Mouse (Mus musculus): ENCODE data around the gene Dtl. TPM values are rescaled to one million over a fixed set of nuclear protein-coding genes. Genes with fewer than 3 reads are reported as not detected.

Dtl gene
- total and polyA plus RNA-seq, 2 experiments from 2014 or later, result 6.6 to 7.5 TPM

- Histone ChIP-seq H3K4me1 (ENCODE audit: insufficient read depth, low read length) (no peaks in the 10 kb centered on the region), H3K9me3 (ENCODE audit: low read length) (no peaks in the 10 kb centered on the region), H3K27ac (no peak overlapping the region), H3K9ac (replicated peaks; ENCODE audit: low read length) (no peak overlapping the region), H3K4me3 (ENCODE audit: low read length) (no peak overlapping the region), H3K27me3 (ENCODE audit: insufficient read depth, low read length) (no peaks in the 10 kb centered on the region), H3K36me3 (ENCODE audit: insufficient read depth, low read length) (no peaks in the 10 kb centered on the region), H3K4me2 (ENCODE audit: low read depth, low read length) (no peak overlapping the region)
- DNase-seq (ENCODE audit: low spot score), result peak; percentile 20
- no peak for TF ChIP-seq CTCF (IDR thresholded peaks at IDR 0.05; ENCODE audit: low read depth)
- WGBS, result 72% methylated on average over 3 of the region's 3 CpGs
- no peak for ATAC-seq
Measured at GRCm38 (mm10) chr1:191527089-191527488, 48.3 kb downstream of the Dtl start.

- Histone ChIP-seq H3K9me3 (ENCODE audit: low read length) (no peaks in the 10 kb centered on the region), H3K27ac (no peak overlapping the region), H3K4me2 (ENCODE audit: low read depth, low read length) (no peak overlapping the region), H3K4me3 (ENCODE audit: low read length) (no peak overlapping the region), H3K4me1 (ENCODE audit: insufficient read depth, low read length) (no peaks in the 10 kb centered on the region), H3K36me3 (ENCODE audit: insufficient read depth, low read length) (no peaks in the 10 kb centered on the region), H3K27me3 (ENCODE audit: insufficient read depth, low read length) (no peaks in the 10 kb centered on the region), H3K9ac (replicated peaks; ENCODE audit: low read length) (no peak overlapping the region)
- WGBS, result 66% methylated on average over 8 of the region's 8 CpGs
- DNase-seq (ENCODE audit: low spot score) (no peak), ATAC-seq (no peak)
- TF ChIP-seq CTCF (IDR thresholded peaks at IDR 0.05; ENCODE audit: low read depth), result no peak
Measured at GRCm38 (mm10) chr1:191521395-191521794, 53.9 kb downstream of the Dtl start.

DNA sequence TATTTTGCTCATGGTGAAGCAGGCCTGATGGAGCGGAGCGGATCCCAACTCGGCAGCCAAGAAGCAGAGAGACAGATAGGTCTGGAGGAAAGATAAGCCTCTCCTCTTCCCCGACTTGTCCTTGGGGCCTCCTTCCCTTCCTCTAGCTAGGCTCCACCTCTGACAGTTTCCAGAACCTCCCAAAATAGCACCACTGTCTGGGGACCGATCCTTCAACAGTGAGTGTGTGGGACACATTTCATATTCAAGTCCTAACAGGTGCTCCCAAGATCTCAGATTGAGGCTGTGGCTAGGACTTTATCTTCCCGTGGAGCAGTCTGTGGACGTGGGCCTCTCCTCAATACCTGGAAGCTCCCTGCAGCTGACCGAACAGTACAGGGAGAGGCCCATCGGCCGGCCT lies 54.7 kb downstream of the Dtl start:
- no peak for ATAC-seq
- whole genome bisulfite sequencing, result 91% methylated on average over 10 of the region's 10 CpGs

DNA sequence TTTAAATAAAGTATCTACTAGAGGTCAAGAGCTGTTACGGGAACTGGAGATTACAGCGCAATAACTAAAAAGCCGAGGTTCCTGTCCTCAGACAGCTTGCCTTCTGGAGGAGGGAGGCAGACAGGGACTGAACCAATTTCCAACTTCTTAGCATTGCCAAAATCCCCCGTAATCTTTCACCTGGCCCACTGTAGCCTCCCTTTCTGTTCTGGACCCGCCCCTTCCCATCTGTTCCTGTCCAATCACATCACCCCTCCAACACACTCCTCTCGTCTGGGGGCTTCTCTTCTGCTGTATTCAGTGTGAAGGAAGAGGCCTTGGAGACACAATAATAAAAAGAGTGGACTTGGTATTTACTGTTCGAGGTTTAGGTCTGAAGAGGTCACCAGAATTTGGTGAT lies 55.1 kb downstream of the Dtl start:
- ATAC-seq (no peak), DNase-seq (ENCODE audit: low spot score) (no peak)
- no peak overlapping the region for H3K4me2 ChIP-seq (ENCODE audit: low read depth, low read length)
- H3K27me3 ChIP-seq (ENCODE audit: insufficient read depth, low read length), result no peaks in the 10 kb centered on the region
- no peak for TF ChIP-seq CTCF (IDR thresholded peaks at IDR 0.05; ENCODE audit: low read depth)
- no peaks in the 10 kb centered on the region for H3K36me3 ChIP-seq (ENCODE audit: insufficient read depth, low read length)
- no peaks in the 10 kb centered on the region for H3K9me3 ChIP-seq (ENCODE audit: low read length)
- 85% methylated on average over 7 of the region's 7 CpGs for WGBS
- H3K27ac ChIP-seq, result no peak overlapping the region
- H3K4me1 ChIP-seq (ENCODE audit: insufficient read depth, low read length), result no peaks in the 10 kb centered on the region
- H3K9ac ChIP-seq (replicated peaks; ENCODE audit: low read length), result no peak overlapping the region
- no peak overlapping the region for H3K4me3 ChIP-seq (ENCODE audit: low read length)

More for the DNA sequence above, 54.7 kb downstream of the Dtl start:
- Histone ChIP-seq H3K9ac (replicated peaks; ENCODE audit: low read length) (no peak overlapping the region), H3K27me3 (ENCODE audit: insufficient read depth, low read length) (no peaks in the 10 kb centered on the region), H3K27ac (no peak overlapping the region), H3K36me3 (ENCODE audit: insufficient read depth, low read length) (no peaks in the 10 kb centered on the region), H3K4me3 (ENCODE audit: low read length) (no peak overlapping the region), H3K4me1 (ENCODE audit: insufficient read depth, low read length) (no peaks in the 10 kb centered on the region), H3K4me2 (ENCODE audit: low read depth, low read length) (no peak overlapping the region), H3K9me3 (ENCODE audit: low read length) (no peaks in the 10 kb centered on the region)
- DNase-seq (ENCODE audit: low spot score), result no peak
- no peak for TF ChIP-seq CTCF (IDR thresholded peaks at IDR 0.05; ENCODE audit: low read depth)

DNA sequence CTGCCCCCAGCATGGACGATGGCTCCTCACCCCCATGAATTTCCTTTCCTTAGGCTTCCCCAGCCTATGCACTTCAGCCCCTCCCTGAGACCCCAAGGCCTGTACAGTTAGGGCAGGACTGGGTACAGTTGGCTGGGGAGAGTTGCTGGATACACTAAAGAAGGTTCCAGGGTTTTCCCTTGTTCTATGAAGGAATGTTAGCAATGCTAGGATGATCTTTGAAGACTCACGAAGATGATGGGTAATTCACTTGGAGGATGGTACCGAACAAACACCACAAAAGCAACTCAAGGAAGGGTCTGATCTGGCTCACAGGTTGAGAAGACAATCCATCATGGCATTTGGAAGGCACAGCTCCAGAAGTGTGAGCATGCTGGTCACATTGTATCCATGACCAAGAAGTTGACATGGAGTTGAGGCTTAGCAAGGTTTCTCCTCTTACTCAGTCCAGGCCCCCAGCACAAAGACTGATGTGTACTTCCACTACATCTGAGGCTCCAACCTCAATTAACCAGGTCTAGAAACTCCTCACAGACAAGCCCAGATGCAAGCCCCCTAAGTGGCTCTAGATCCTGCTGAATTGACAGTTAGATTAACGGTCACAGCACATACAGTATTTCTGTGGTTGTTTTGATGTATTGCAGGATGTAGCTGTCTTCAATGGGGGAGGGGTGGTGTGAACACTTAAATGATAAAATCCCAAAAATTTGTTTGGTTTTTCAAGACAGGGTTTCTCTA lies 55.8 kb downstream of the Dtl start:
- Histone ChIP-seq H3K27ac (no peak overlapping the region), H3K36me3 (ENCODE audit: insufficient read depth, low read length) (no peaks in the 10 kb centered on the region), H3K27me3 (ENCODE audit: insufficient read depth, low read length) (no peaks in the 10 kb centered on the region), H3K9ac (replicated peaks; ENCODE audit: low read length) (no peak overlapping the region), H3K9me3 (ENCODE audit: low read length) (no peaks in the 10 kb centered on the region), H3K4me2 (ENCODE audit: low read depth, low read length) (no peak overlapping the region), H3K4me1 (ENCODE audit: insufficient read depth, low read length) (no peaks in the 10 kb centered on the region), H3K4me3 (ENCODE audit: low read length) (no peak overlapping the region)
- whole genome bisulfite sequencing, result 94% methylated on average over 4 of the region's 4 CpGs
- no peak for TF ChIP-seq CTCF (IDR thresholded peaks at IDR 0.05; ENCODE audit: low read depth)
- ATAC-seq (no peak), DNase-seq (ENCODE audit: low spot score) (no peak)

- TF ChIP-seq CTCF (IDR thresholded peaks at IDR 0.05; ENCODE audit: low read depth), result no peak
- WGBS, result 83% methylated on average over 4 of the region's 4 CpGs
- ATAC-seq, result no peak
Measured at GRCm38 (mm10) chr1:191518911-191519310, 56.4 kb downstream of the Dtl start.

GRCm38 (mm10) chr1:191517969-191518368 lies 57.4 kb downstream of the Dtl start:
- TF ChIP-seq CTCF (IDR thresholded peaks at IDR 0.05; ENCODE audit: low read depth), result no peak
- DNase-seq (ENCODE audit: low spot score), result no peak
- WGBS, result 90% methylated on average over 5 of the region's 5 CpGs
- Histone ChIP-seq H3K4me2 (ENCODE audit: low read depth, low read length) (no peak overlapping the region), H3K27ac (no peak overlapping the region), H3K27me3 (ENCODE audit: insufficient read depth, low read length) (no peaks in the 10 kb centered on the region), H3K9ac (replicated peaks; ENCODE audit: low read length) (no peak overlapping the region), H3K4me1 (ENCODE audit: insufficient read depth, low read length) (no peaks in the 10 kb centered on the region), H3K4me3 (ENCODE audit: low read length) (no peak overlapping the region), H3K36me3 (ENCODE audit: insufficient read depth, low read length) (no peaks in the 10 kb centered on the region), H3K9me3 (ENCODE audit: low read length) (no peaks in the 10 kb centered on the region)
- ATAC-seq, result no peak

More at GRCm38 (mm10) chr1:191518911-191519310, 56.4 kb downstream of the Dtl start:
- Histone ChIP-seq H3K9me3 (ENCODE audit: low read length) (no peaks in the 10 kb centered on the region), H3K27me3 (ENCODE audit: insufficient read depth, low read length) (no peaks in the 10 kb centered on the region), H3K4me1 (ENCODE audit: insufficient read depth, low read length) (no peaks in the 10 kb centered on the region), H3K27ac (no peak overlapping the region), H3K4me3 (ENCODE audit: low read length) (no peak overlapping the region), H3K36me3 (ENCODE audit: insufficient read depth, low read length) (no peaks in the 10 kb centered on the region), H3K9ac (replicated peaks; ENCODE audit: low read length) (no peak overlapping the region), H3K4me2 (ENCODE audit: low read depth, low read length) (no peak overlapping the region)
- no peak for DNase-seq (ENCODE audit: low spot score)

Measured in hindbrain, postnatal 0 days (tissue).